Mouse (Mus musculus) left cerebral cortex, postnatal 10 days (tissue): ENCODE measurements around the gene Anks1. TPM values are rescaled to one million over a fixed set of nuclear protein-coding genes. Genes with fewer than 3 reads are reported as not detected.

Source experiments
- DNase-seq, 2 experiments: peaks; one replicate each; pipeline ENCODE4 v3.0.0; 2021 to 2022; ENCODE audit warnings: low spot score in 2 of 2, mixed read lengths in 1 of 2; ENCODE audit errors: extremely low spot score in 1 of 2
- intact Hi-C: fragments of 180-260 bp; cut with DNase I; formaldehyde crosslinking; loops from one replicate; pipeline ENCODE4 v1.15.1; 2025
- total RNA-seq, 2 experiments: library from RNA; stranded (reverse); gene quantifications; 2 replicates each; pipeline ENCODE4 v1.2.3; 2021

The Anks1 gene
- total RNA-seq, 2 experiments from 2014 or later: 37.3 to 37.7 TPM

DNA sequence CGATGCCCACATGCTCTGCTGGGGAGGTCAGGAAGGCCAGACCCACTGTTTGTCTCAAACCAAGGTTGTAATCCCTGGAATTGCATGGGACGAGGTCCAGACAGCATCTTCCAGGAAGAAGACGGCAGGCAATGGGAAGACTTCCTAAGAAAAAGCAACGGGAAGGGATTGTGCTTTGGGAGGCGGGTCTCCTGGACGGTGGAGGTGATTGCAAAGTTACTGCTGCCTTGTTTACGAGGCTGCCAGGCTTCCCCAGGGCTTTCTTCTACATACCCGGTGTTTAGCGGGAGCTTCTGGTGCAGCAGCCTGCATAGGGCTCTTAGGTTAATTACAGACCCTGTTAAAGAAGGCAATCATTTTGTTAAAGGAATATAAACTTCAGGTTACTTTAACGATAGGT, 119.1 kb downstream of the Anks1 start:
- intact Hi-C loops: no loop called here
- DNase-seq: no peak

DNA sequence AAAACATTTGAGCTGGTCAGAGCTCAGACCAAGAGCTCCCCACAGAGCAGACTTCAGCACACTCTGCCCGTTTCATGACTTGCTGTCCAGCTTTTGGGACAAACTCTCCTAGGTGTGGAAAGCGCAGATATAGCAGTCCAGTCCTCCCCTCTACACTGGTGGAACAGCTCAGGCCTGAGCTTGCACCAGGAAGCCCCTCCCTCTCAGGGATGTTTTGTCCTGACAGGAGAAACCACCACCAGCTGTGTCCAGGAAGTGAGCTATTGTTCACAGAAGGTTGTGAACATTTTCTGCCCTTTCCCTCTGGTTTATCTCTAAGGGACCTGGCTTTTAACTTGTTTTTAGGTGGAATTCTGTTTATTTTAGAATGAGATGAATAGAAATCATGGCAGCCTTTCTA, 120.2 kb downstream of the Anks1 start:
- intact Hi-C loops: no loop called here
- peak in 1 of 2 experiments; percentile 75 for DNase-seq

DNA sequence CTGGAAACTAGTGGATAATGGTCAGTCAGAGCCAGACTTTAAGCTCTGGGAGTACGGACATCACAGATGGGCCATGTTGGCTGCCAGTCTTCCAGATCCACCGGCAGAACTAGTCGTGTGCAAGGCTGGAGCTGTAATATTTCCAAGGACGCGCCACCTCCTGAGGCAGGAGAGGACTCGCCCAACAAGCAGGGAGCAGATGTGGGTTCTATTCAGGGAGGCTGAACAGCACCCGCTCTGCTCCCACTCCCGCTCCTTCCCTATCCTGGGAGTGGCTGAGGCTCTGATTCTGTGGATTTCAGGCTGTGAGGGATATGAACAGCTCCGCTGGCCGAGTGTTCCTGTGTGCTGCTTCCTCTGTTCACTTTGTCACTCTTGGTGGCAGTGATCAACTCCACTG, 121.3 kb downstream of the Anks1 start:
- DNase-seq: peak in 1 of 2 experiments; percentile 61
- intact Hi-C loops: no loop called here

- intact Hi-C loops: no loop called here
Measured at GRCm38 (mm10) chr17:28031281-28031941, 122.3 kb downstream of the Anks1 start.

GRCm38 (mm10) chr17:28032219-28032618, 123.1 kb downstream of the Anks1 start:
- DNase-seq: no peak
- intact Hi-C loops: no loop called here

More at GRCm38 (mm10) chr17:28031281-28031941, 122.3 kb downstream of the Anks1 start:
- DNase-seq: no peak

DNA sequence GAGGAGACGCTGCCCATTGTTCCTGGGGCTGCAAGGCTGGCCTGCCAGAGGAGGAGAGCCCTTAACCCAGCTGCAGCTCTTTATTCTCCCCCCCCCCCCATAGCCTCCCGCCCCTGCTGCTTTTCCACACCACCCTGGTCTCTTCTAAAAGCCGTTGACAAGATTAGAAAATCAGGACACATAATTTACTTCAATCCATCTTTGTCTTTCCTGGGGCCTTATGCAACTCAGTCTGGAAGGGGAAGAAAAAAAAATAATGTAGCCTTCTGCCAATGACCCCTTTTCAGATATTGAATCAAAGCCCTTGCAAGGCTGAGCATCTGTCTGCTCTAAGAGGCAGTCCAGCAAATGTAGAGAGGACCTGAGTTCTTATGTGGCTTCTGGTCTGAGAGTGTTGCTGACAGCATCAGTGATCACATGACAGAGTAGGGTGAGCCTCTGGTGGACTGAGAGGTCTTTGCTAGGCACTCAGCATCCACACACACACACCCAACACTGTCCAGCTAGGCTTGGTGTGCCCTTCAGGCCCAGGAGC, 124.0 kb downstream of the Anks1 start:
- no peak for DNase-seq
- intact Hi-C loops: no loop called here

- DNase-seq: no peak
- intact Hi-C loops: no loop called here
Measured at GRCm38 (mm10) chr17:28034986-28035385, 125.9 kb downstream of the Anks1 start.

DNA sequence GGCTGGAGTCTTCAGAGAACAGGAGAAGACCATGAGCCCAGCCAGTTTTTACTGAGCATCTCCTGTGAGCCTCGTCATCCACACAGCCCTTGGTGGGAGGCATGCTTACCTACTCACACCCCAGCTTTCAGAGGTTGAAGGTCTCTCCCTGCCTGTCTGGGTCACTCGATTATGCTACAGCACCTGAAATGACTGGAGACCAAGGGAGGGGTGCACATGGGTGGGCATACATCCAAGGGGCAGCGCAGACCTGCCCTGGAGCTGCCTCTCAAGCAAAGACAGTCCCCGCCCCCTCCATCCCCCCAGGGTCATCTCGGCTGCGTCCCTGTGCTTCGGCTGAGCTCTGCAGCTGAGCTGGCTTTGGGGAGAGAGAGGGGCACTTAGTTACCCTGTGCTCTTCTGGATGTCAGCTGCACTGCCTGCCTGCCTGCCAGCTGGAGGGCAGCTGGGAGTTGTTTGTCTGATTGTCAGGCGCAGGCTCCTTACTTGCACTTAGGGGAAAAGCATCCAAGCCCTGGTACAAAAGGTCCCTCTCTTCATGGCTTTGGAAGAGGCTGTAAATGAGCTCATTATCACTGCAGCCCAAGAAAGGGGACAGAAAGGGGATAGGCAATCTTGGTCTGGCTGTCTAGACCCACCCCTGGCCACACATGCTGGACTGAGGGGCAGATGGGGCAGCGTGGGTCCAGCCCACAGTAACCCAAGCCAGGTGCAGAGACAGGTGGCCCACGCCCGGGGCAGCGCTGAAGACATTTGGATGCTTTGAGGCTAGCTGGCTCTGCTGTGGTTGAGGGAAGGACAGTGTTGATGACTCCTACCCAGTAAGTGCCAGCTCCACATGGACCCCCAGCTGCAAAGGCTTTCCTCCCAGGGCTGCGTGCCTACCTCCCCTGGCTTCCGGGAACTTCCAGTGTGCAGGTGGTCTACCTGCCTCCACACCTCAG, 128.0 kb downstream of the Anks1 start:
- intact Hi-C loops: no loop called here

GRCm38 (mm10) chr17:28040620-28041019, 131.5 kb downstream of the Anks1 start:
- no peak for DNase-seq
- intact Hi-C loops: loop anchor here (5.0 kb wide), 1 partner anchor 43 kb away; no protein-coding TSS in a partner anchor

More for the DNA sequence above, 128.0 kb downstream of the Anks1 start:
- peak; percentile 62 to 65 for DNase-seq

- no peak for DNase-seq
Measured at GRCm38 (mm10) chr17:28041298-28041697, 132.2 kb downstream of the Anks1 start.

DNA sequence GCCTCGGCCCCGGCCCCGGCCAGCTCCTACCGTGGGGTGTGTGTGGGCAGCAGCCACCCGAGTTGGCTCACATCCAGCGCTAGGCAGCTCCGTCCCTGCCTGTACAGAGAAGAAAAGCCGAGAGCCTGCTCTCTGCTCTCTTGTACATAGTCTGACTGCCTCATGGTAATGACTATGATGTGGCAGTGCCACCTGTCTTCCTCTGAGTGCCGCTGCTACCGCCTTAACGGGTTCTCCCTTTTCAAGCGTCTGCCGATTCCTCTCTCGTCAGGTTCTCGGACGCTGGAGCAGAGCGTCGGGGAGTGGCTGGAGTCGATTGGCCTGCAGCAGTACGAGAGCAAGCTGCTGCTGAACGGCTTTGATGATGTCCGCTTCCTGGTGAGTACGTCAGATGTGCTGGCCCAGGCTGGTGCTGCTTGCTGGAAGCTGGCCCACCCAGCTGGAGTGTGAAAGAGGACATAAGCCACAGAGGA, 133.2 kb downstream of the Anks1 start:
- intact Hi-C loops: loop anchor here (5.0 kb wide), 1 partner anchor 45 kb away; no protein-coding TSS in a partner anchor
- peak; percentile 55 to 77 for DNase-seq

More at GRCm38 (mm10) chr17:28041298-28041697, 132.2 kb downstream of the Anks1 start:
- intact Hi-C loops: loop anchor here (5.0 kb wide), 1 partner anchor 44 kb away; no protein-coding TSS in a partner anchor

- DNase-seq: no peak
- intact Hi-C loops: no loop called here
Measured at GRCm38 (mm10) chr17:28047017-28047416, 137.9 kb downstream of the Anks1 start.

DNA sequence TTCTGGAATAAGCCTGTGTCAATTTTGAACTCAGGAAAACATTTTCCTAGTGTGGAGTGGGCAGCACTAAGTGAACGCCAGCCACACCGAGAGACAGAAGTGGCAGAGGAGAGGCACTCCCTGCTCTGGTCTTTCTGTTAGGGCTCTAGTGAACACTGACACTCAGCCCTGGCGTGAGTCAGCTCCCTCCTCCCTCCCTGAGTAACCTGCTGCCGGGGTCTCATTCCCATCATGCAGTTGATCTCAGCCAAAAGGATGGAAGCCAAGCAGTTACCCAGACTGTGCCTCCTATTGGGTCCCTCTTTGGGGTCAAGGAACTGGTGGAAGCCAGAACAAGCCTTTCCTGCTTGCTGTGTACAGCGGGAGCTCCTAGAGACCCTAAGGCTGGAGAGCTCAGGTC, 138.4 kb downstream of the Anks1 start:
- intact Hi-C loops: no loop called here

GRCm38 (mm10) chr17:28048425-28048824, 139.3 kb downstream of the Anks1 start:
- peak in 1 of 2 experiments; percentile 64 for DNase-seq
- intact Hi-C loops: no loop called here

More for the DNA sequence above, 138.4 kb downstream of the Anks1 start:
- DNase-seq: peak in 1 of 2 experiments; percentile 14

DNA sequence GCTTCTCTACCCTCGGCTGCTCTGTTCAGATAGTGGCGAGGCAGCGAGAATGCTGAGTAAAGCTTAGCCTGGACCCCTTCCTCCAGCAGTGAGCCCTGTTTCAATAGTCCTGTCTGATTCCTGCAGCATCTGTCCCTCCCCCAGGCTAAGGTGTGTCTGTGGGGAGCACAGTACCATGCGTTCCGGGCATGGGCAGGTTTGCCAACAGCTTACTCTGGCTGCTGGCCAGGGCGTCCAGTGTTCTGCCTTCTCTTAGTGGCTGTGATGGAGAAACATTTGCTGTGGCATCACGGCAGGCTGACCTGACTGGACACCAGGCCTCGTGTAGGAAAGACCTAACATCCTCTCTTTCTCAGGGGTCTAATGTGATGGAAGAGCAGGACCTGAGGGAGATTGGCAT, 141.1 kb downstream of the Anks1 start:
- DNase-seq: no peak
- intact Hi-C loops: loop anchor here (10.0 kb wide), 1 partner anchor 145 kb away; the partner anchor contains the start of genes Anks1 and Taf11

GRCm38 (mm10) chr17:28052293-28052863, 143.3 kb downstream of the Anks1 start:
- intact Hi-C loops: loop anchor here (10.0 kb wide), 1 partner anchor 148 kb away; the partner anchor contains the start of genes Anks1 and Taf11
- DNase-seq: no peak

DNA sequence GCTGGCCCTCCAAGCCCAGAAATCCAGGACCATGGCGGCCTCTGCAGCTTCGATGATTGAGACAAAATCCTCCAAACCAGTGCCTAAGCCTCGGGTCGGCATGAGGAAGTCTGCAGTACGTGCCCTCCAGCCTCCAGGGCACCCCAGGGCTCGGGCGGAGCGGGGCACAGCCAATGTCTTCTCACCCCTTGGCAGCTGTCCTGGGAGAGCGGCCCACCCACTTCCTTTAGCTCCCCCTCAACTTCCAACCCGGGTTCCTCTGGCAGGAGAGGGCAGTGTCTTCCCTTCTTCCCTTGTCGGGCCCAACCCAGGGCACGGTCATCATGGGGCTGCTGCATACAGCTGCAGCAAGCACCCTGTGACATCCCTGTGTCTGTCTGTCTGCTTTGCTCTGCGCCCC, 149.2 kb downstream of the Anks1 start:
- DNase-seq: no peak
- intact Hi-C loops: loop anchor here (10.0 kb wide), 1 partner anchor 154 kb away; the partner anchor contains the start of genes Anks1 and Taf11

- DNase-seq: no peak
- intact Hi-C loops: no loop called here
Measured at GRCm38 (mm10) chr17:28060681-28061080, 151.6 kb downstream of the Anks1 start.

DNA sequence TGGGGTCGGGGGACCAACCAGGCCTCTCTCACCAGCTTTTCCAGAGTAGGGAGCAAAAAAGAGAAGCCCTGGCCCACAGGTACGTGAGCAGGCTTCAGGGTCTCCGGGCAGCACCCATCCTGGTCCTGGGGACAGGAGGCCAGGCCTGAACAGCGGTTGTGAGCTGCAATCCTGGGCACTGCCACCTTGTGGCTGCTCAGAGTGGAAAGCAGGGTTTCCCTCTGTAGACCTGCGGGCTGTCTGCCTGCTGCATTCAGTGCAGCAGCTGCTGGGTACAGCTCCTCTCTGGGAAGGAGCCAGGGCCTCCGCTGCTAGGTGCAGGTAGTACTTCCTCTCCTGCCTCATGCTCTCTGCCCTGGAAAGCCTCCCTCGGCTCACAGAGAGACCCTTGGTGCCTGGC, 152.4 kb downstream of the Anks1 start:
- DNase-seq: peak; percentile 37 to 61
- intact Hi-C loops: no loop called here
